Mouse (Mus musculus): ENCODE measurements around the gene Gm6760. TPM values are rescaled to one million over a fixed set of nuclear protein-coding genes. Genes with fewer than 3 reads are reported as not detected.

Gm6760 gene
- not detected in 2 replicates for polyA plus RNA-seq (2015; fragmentation: Nextera tagmentation; extraction: Ambion mirVana)

DNA sequence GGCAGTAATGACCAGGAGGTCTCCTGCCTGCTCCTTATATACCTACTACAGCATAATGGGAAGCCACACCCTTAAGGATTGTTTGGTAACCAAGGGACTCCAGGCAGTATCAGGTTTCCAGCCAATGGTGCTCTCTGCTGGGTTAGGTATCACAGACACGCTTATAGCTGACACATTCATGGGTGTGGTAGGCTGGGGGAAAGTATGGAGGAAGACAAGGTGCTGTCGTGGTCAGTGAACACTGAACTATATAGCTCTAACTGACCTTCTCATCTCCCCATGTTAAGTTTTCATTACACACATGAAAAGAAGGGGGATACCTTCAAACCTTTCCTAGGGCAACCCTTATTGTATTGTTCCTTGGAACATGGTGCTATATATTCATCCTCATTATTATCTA is at the start of gene Gm6760:
TSS of gene Gm6760 (minus strand) at position 101 of the 400 bp plus-strand sequence.
- Histone ChIP-seq H3K36me3 (ENCODE audit: insufficient read depth, low read length) (no peaks in the 10 kb centered on the region), H3K27me3 (replicated peaks; ENCODE audit: insufficient read depth, low read length) (no peaks in the 10 kb centered on the region), H3K4me2 (replicated peaks; ENCODE audit: low read depth, low read length) (no peak within 1 kb of the TSS), H3K27ac (ENCODE audit: low read length) (no peak within 1 kb of the TSS), H3K4me1 (ENCODE audit: insufficient read depth, low read depth, low read length) (no peaks in the 10 kb centered on the region), H3K4me3 (ENCODE audit: low read depth, low read length) (no peak within 1 kb of the TSS), H3K9me3 (ENCODE audit: low read length) (no peaks in the 10 kb centered on the region), H3K9ac (replicated peaks; ENCODE audit: low read depth) (no peak within 1 kb of the TSS)
- WGBS = 63% methylated on average over 2 of the region's 2 CpGs
- DNase-seq (ENCODE audit: low spot score) (no peak), ATAC-seq (no peak)
- no peak for TF ChIP-seq CTCF (IDR thresholded peaks at IDR 0.05)
- TF ChIP-seq EP300 (IDR thresholded peaks at IDR 0.05) = no peak

DNA sequence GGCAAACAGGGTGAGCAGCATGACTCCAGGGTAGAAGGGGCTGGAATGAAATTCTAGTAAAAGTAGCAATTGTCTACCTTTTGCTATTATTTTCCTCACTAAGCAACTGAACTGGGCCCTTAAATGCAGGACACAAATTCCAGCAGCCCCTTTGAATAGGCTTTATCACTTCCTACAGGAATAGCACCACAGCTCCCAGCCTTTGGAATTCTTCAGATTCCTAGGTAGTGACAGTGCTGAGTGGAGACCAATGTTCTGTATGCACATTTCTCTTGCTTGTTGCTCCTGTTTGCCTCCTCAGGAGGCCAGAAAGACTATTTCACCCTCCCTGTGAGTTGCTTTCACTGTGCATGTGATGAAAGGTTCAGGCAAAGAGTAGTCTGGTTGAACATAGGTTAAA is 29.2 kb upstream of the Gm6760 start:
- no peaks in the 10 kb centered on the region for H3K27me3 ChIP-seq (replicated peaks; ENCODE audit: insufficient read depth, low read length)
- H3K9me3 ChIP-seq (ENCODE audit: low read length) = no peaks in the 10 kb centered on the region
- ATAC-seq (no peak), DNase-seq (ENCODE audit: low spot score) (no peak)
- H3K27ac ChIP-seq (ENCODE audit: low read length) = no peak overlapping the region
- no peak for TF ChIP-seq EP300 (IDR thresholded peaks at IDR 0.05)
- no peak for TF ChIP-seq CTCF (IDR thresholded peaks at IDR 0.05)
- H3K9ac ChIP-seq (replicated peaks; ENCODE audit: low read depth) = no peak overlapping the region
- H3K4me2 ChIP-seq (replicated peaks; ENCODE audit: low read depth, low read length) = no peak overlapping the region
- no peaks in the 10 kb centered on the region for H3K36me3 ChIP-seq (ENCODE audit: insufficient read depth, low read length)
- H3K4me1 ChIP-seq (ENCODE audit: insufficient read depth, low read depth, low read length) = no peaks in the 10 kb centered on the region
- H3K4me3 ChIP-seq (ENCODE audit: low read depth, low read length) = no peak overlapping the region

DNA sequence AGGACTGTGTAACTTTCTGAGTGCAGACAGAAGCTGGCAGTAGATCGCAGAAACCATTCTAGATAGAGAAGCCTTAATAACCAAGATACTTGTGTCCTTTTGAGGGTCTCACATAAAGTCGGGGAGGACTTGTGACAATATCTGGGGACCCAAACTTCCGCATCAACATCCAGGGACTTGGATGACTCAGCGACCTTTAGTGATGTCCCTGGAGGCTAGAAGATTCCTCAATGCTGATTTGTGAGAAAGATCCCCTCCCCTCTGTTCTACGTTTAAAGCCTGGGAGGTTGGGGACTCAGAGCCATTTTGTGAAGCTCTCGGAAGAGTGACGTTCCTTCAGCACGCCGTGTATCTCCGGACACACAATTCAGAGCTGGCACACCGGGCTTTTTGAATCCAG is 21.2 kb upstream of the Gm6760 start, which contains the start of gene 3830417A13Rik:
TSS of gene 3830417A13Rik (plus strand) at position 301 of the 400 bp plus-strand sequence.
- no peak within 1 kb of the TSS for H3K27ac ChIP-seq (ENCODE audit: low read length)
- TF ChIP-seq EP300 (IDR thresholded peaks at IDR 0.05) = no peak
- no peak for TF ChIP-seq CTCF (IDR thresholded peaks at IDR 0.05)
- no peak within 1 kb of the TSS for H3K4me2 ChIP-seq (replicated peaks; ENCODE audit: low read depth, low read length)
- H3K9ac ChIP-seq (replicated peaks; ENCODE audit: low read depth) = no peak within 1 kb of the TSS
- no peaks in the 10 kb centered on the region for H3K4me1 ChIP-seq (ENCODE audit: insufficient read depth, low read depth, low read length)
- no peak within 1 kb of the TSS for H3K4me3 ChIP-seq (ENCODE audit: low read depth, low read length)
- ATAC-seq (no peak), DNase-seq (ENCODE audit: low spot score) (no peak)
- no peaks in the 10 kb centered on the region for H3K9me3 ChIP-seq (ENCODE audit: low read length)
- no peaks in the 10 kb centered on the region for H3K27me3 ChIP-seq (replicated peaks; ENCODE audit: insufficient read depth, low read length)
- 85% methylated on average over 11 of the region's 11 CpGs for WGBS
- H3K36me3 ChIP-seq (ENCODE audit: insufficient read depth, low read length) = no peaks in the 10 kb centered on the region

Other genes with a start within 250 kb of the Gm6760 start
- gene 3830417A13Rik, start 21.4 kb upstream of the Gm6760 start, polyA plus RNA-seq (2015; fragmentation: Nextera tagmentation; extraction: Ambion mirVana) = not detected in 2 replicates
- 0.17 and 0.29 TPM in 2 replicates for gene Slitrk4, start 124.8 kb upstream of the Gm6760 start, polyA plus RNA-seq (2015; fragmentation: Nextera tagmentation; extraction: Ambion mirVana)

All from lung, postnatal 0 days (tissue).